Mouse (Mus musculus) c-Kit-positive CD71-negative TER-119-negative erythroid progenitor cells, embryonic 14.5 days (primary cell): ENCODE measurements around the gene Ccdc116.
"Not testable (repeated sequence)": the region's sequence is repeated elsewhere in the genome, so short reads cannot be mapped to it uniquely, and the experiment has no call there.

Experiments
- DNase-seq: peaks from one replicate; pipeline ENCODE4 v3.0.0-alpha.2; 2013; ENCODE audit warnings: low read depth

The Ccdc116 gene

GRCm38 (mm10) chr16:17146772-17147235, at the start of gene Ccdc116:
Gene Ccdc116 (minus strand): TSS chr16:17147229.
- peak; percentile 81 for DNase-seq

GRCm38 (mm10) chr16:17193823-17194222, 46.8 kb upstream of the Ccdc116 start:
- DNase-seq, result no peak

- no peak for DNase-seq
Measured at GRCm38 (mm10) chr16:17185475-17185874, 38.4 kb upstream of the Ccdc116 start.

- DNase-seq, result no peak
Measured at GRCm38 (mm10) chr16:17183003-17183402, 36.0 kb upstream of the Ccdc116 start.

- no peak for DNase-seq
Measured at GRCm38 (mm10) chr16:17182136-17182535, 35.1 kb upstream of the Ccdc116 start.

- peak; percentile 60 for DNase-seq
Measured at GRCm38 (mm10) chr16:17181382-17181781, 34.4 kb upstream of the Ccdc116 start.

GRCm38 (mm10) chr16:17179706-17180105, 32.7 kb upstream of the Ccdc116 start:
- no peak for DNase-seq

GRCm38 (mm10) chr16:17177623-17178170, 30.7 kb upstream of the Ccdc116 start:
- no peak for DNase-seq

DNA sequence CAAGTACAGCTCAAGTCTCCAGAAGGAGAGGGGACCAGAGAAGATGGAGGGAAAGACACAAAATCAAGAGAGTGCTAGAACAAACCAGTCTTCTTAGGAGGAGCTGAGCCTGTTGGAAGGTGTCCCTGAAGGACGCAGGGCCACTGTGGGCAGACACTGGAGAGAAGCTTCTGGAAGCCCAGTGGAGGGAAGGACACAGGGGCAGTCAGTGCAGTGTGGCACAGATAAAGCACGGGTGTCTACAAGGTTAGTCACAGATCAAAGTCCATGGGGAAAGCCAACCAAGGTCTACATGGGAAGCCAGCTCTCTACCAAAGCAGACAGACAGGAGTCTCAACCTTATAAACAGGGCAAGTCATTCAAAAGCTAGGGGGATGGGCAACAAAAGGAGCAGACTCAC, 28.7 kb upstream of the Ccdc116 start:
- no peak for DNase-seq

- no peak for DNase-seq
Measured at GRCm38 (mm10) chr16:17168049-17168448, 21.0 kb upstream of the Ccdc116 start.

- DNase-seq, result no peak
Measured at GRCm38 (mm10) chr16:17167179-17167578, 20.1 kb upstream of the Ccdc116 start.

GRCm38 (mm10) chr16:17165478-17165877, 18.4 kb upstream of the Ccdc116 start:
- not testable (repeated sequence) for DNase-seq

GRCm38 (mm10) chr16:17154346-17154745, 7.3 kb upstream of the Ccdc116 start:
- no peak for DNase-seq

DNA sequence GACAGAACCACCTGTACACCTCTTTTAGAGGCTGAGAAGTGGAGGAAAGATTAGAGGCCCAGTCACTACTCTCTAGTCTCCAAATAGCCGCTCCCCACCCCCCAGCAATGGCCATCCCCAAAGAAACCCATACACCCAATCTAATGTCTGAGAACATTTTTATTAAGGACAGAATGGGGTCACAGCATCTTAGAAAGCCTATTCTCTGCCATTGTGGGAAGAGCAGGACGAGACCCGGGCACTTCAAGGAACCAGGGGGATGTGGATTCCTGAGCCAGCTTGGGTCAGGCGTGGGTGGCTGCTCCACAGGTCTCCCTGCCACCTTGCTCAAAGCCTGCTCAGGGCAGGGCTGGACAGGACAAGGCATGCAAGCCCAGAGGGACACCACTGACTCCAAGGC, 4.8 kb upstream of the Ccdc116 start:
- no peak for DNase-seq

DNA sequence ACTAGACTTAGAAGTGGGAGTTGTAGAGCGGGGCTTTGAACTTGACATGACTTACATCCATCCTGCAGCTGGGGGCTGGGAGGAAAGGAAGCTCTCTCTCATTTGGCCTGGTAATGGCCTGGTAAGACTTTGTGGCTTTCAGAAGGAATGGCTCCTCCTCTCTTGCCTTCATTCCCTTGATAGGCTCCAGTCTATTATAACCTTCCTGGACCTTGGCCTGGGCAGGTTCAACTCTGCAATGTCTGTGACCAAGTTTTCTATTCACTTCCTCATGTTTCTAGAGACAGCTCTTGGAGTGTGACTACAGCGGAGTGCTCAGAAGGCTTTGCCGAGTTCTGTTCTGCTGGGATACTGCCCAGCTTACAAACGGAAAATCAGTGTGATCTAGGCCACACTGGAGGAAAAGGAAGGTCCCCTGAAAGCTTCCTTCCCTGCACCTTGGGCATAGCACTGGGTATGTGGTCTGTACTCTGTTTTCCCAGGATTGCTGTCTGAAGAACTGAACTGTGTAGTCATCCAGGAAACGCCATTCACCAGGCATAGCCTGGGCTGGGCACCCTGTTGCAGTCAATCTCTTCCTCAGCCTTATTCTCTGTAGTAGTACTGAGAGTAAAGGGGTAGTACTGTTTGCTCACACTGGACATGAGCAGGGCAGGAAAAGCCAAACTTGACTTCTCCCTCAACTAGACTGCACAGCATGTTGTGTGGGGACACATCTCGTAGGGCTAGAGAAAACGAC, 3.7 kb upstream of the Ccdc116 start:
- no peak for DNase-seq

DNA sequence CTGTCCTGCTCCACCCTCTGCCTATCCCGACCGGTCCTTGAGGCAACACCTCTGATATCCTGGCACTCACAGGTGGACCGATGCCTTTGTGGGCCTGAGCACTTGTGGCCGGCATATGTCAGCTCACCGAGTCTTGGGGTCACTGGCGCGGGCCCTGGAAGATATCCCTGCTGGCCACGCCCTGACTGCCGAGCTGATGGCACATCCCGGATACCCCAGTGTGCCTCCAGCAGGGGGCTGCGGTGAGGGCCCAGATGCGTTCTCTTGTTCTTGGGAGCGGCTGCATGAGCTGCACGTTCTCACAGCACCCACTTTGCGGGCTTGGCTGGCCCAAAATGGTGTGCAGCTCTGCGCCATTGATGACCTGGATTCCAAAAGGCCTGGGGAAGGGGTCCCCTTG, 1.1 kb upstream of the Ccdc116 start:
- no peak for DNase-seq

DNA sequence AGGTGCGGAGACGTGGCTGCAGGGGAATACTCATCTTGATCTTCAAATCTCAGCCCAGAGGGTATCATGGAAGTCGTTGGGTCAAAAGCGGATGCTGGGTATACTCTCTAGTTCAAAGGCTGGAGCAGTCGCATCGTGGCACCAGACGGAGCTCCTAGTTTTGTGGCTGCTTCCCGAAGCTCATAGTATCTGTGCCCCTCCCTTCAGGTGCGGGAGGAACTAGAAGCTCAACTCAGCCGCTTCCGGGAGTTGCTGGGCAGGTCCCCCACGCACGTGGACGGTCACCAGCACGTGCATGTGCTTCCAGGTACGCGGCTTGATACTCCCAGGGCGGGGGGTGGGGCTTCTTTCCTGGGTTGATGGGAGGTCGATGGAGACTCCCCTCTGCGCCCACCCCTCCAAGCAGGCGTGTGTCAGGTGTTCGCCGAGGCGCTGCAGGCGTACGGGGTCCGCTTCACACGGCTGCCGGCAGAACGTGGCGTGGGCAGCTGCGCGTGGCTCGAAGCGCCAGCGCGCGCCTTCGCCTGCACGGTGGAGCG, 431 bp upstream of the Ccdc116 start:
- DNase-seq, result no peak

DNA sequence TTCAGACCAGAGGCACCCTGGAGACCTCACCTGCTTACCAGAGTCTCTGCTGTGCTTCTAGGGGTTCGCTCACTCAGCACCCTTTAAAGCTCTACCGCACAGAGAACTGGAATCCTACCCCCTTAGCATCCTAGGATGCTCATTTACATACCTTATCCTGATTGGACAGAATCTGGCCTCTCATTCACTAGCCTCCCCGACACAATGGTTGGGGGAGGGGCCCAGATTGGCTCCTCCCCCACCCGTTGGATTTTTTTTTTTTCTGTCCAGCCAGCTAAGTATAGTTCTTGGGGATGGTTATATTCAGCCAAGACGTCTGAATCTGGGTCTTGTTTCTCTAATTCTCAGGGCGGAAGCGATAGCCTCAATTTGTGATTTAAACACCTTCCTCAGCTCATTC, 2.7 kb downstream of the Ccdc116 start, which contains the start of gene Ydjc:
Gene Ydjc (plus strand): TSS at position 283 of the 400 bp plus-strand sequence.
- no peak for DNase-seq

- no peak for DNase-seq
Measured at GRCm38 (mm10) chr16:17137355-17137754, 9.7 kb downstream of the Ccdc116 start.

GRCm38 (mm10) chr16:17132906-17133200, 14.2 kb downstream of the Ccdc116 start:
- no peak for DNase-seq

- DNase-seq, result peak; percentile 94
Measured at GRCm38 (mm10) chr16:17132089-17132905, 14.7 kb downstream of the Ccdc116 start, which contains the start of gene Sdf2l1. Gene Sdf2l1 (minus strand): TSS chr16:17132383.
